Mouse (Mus musculus) neural tube, embryonic 14.5 days (tissue): Measurements from ENCODE around the gene Extl1. TPM values are rescaled to one million over a fixed set of nuclear protein-coding genes. Genes with fewer than 3 reads are reported as not detected.
"Not testable (repeated sequence)": the region's sequence is repeated elsewhere in the genome, so short reads cannot be mapped to it uniquely, and the experiment has no call there.

ENCODE experiments used
- ATAC-seq: fragments of 200-750 bp; cut with Nextera tagmentation; 2 replicates; pipeline ENCODE4 v1.8.0; 2017; ENCODE audit warnings: low read depth, mild to moderate bottlenecking, moderate TSS enrichment, moderate library complexity
- H3K27ac ChIP-seq: fragments of 300-500 bp; sonication (generic); 2 replicates; pipeline ENCODE4 v1.5.1; 2014; ENCODE audit warnings: low read depth, mild to moderate bottlenecking, control low read depth, low read length, moderate library complexity, mixed read lengths
- H3K27me3 ChIP-seq: fragments of 300-500 bp; sonication (generic); 2 replicates; pipeline ENCODE4 v1.6.1; 2014; ENCODE audit warnings: low read length; ENCODE audit not compliant: control insufficient read depth, insufficient read depth
- H3K36me3 ChIP-seq: fragments of 300-500 bp; sonication (generic); 2 replicates; pipeline ENCODE4 v1.6.1; 2014; ENCODE audit warnings: low read length, mixed read lengths; ENCODE audit not compliant: control insufficient read depth, insufficient read depth
- H3K4me1 ChIP-seq: fragments of 300-500 bp; sonication (generic); 2 replicates; pipeline ENCODE4 v1.6.1; 2014; ENCODE audit warnings: low read length; ENCODE audit not compliant: control insufficient read depth, insufficient read depth
- H3K4me2 ChIP-seq: fragments of 300-500 bp; sonication (generic); 2 replicates; pipeline ENCODE4 v1.6.1; 2014; ENCODE audit warnings: mild to moderate bottlenecking, low read depth, low read length, control low read depth
- H3K4me3 ChIP-seq: fragments of 300-500 bp; sonication (generic); 2 replicates; pipeline ENCODE4 v1.5.1; 2014; ENCODE audit warnings: low read depth, low read length, control low read depth, mixed read lengths
- H3K9ac ChIP-seq: fragments of 300-500 bp; sonication (generic); replicated peaks from 2 replicates; pipeline ENCODE4 v1.6.1; 2014; ENCODE audit warnings: low read depth, mild to moderate bottlenecking, control low read depth, low read length, mixed read lengths
- H3K9me3 ChIP-seq: fragments of 300-500 bp; sonication (generic); 2 replicates; pipeline ENCODE4 v1.6.1; 2016; ENCODE audit warnings: low read length; ENCODE audit not compliant: control insufficient read depth
- WGBS: fragments of 180-500 bp; shearing (Covaris S2); extraction: QIAGEN DNeasy Blood & Tissue Kit; methylation state at CpG from one replicate; pipeline ENCODE4 v1.1.7; 2014; 5-methylcytosine and 5-hydroxymethylcytosine counted together
- polyA plus RNA-seq: library from polyadenylated mRNA; unstranded; fragments of >200 nt; fragmentation: Nextera tagmentation; extraction: Ambion mirVana; gene quantifications from 2 replicates; pipeline ENCODE4 v1.2.1, GENCODE M21; 2014

Extl1 gene
- polyA plus RNA-seq, 1 experiment from 2014 or later, result 0.31 TPM

GRCm38 (mm10) chr4:134350641-134351040, 33.0 kb downstream of the Extl1 start:
- no peak for ATAC-seq
- no peak overlapping the region for H3K4me3 ChIP-seq
- no peaks in the 10 kb centered on the region for H3K9me3 ChIP-seq
- H3K27me3 ChIP-seq, result no peaks in the 10 kb centered on the region
- no peaks in the 10 kb centered on the region for H3K4me1 ChIP-seq
- H3K36me3 ChIP-seq, result no peaks in the 10 kb centered on the region
- no peak overlapping the region for H3K9ac ChIP-seq
- 91% methylated on average over 6 of the region's 6 CpGs for WGBS
- no peak overlapping the region for H3K27ac ChIP-seq
- H3K4me2 ChIP-seq, result no peak overlapping the region

- Histone ChIP-seq H3K9ac (no peak overlapping the region), H3K9me3 (no peaks in the 10 kb centered on the region), H3K4me3 (no peak overlapping the region), H3K27ac (no peak overlapping the region), H3K27me3 (no peaks in the 10 kb centered on the region), H3K4me1 (no peaks in the 10 kb centered on the region), H3K36me3 (no peaks in the 10 kb centered on the region), H3K4me2 (no peak overlapping the region)
- ATAC-seq, result no peak
- WGBS, result 90% methylated on average over 7 of the region's 7 CpGs
Measured at GRCm38 (mm10) chr4:134349829-134350228, 33.8 kb downstream of the Extl1 start.

- Histone ChIP-seq H3K9me3 (no peaks in the 10 kb centered on the region), H3K36me3 (no peaks in the 10 kb centered on the region), H3K4me3 (no peak overlapping the region), H3K27me3 (peaks cover 4% of the 10 kb centered on the region; the same call in 1 of the 2 replicates), H3K27ac (no peak overlapping the region), H3K4me1 (no peaks in the 10 kb centered on the region), H3K9ac (no peak overlapping the region), H3K4me2 (no peak overlapping the region)
- WGBS, result 86% methylated on average over 5 of the region's 5 CpGs
- no peak for ATAC-seq
Measured at GRCm38 (mm10) chr4:134348545-134348944, 35.1 kb downstream of the Extl1 start.

GRCm38 (mm10) chr4:134348078-134348477, 35.6 kb downstream of the Extl1 start:
- Histone ChIP-seq H3K4me2 (no peak overlapping the region), H3K27ac (no peak overlapping the region), H3K36me3 (no peaks in the 10 kb centered on the region), H3K27me3 (peaks cover 9% of the 10 kb centered on the region), H3K4me3 (no peak overlapping the region), H3K4me1 (0 out of 2 replicates have a peak, but pooled peaks cover under 1% of the 10 kb centered on the region), H3K9ac (no peak overlapping the region), H3K9me3 (no peaks in the 10 kb centered on the region)
- WGBS, result 72% methylated on average over 11 of the region's 11 CpGs
- ATAC-seq, result no peak

- Histone ChIP-seq H3K36me3 (no peaks in the 10 kb centered on the region), H3K27me3 (peaks cover 17% of the 10 kb centered on the region), H3K4me1 (0 out of 2 replicates have a peak, but pooled peaks cover 3% of the 10 kb centered on the region), H3K9ac (no peak overlapping the region), H3K9me3 (no peaks in the 10 kb centered on the region), H3K4me3 (no peak overlapping the region), H3K27ac (no peak overlapping the region), H3K4me2 (no peak overlapping the region)
- ATAC-seq, result no peak
- 92% methylated on average over 15 of the region's 15 CpGs for WGBS
Measured at GRCm38 (mm10) chr4:134345802-134346201, 37.8 kb downstream of the Extl1 start.

GRCm38 (mm10) chr4:134344620-134345019, 39.0 kb downstream of the Extl1 start:
- WGBS, result 34% methylated on average over 3 of the region's 3 CpGs
- Histone ChIP-seq H3K4me1 (0 out of 2 replicates have a peak, but pooled peaks cover 3% of the 10 kb centered on the region), H3K4me3 (no peak overlapping the region)

GRCm38 (mm10) chr4:134343071-134344031, 40.3 kb downstream of the Extl1 start, which contains the start of gene Slc30a2:
Slc30a2 (plus strand) TSS chr4:134343181.
- peaks cover 17% of the 10 kb centered on the region for H3K27me3 ChIP-seq

More at GRCm38 (mm10) chr4:134344620-134345019, 39.0 kb downstream of the Extl1 start:
- Histone ChIP-seq H3K36me3 (no peaks in the 10 kb centered on the region), H3K9ac (no peak overlapping the region), H3K27ac (no peak overlapping the region), H3K4me2 (no peak overlapping the region), H3K27me3 (peaks cover 17% of the 10 kb centered on the region), H3K9me3 (no peaks in the 10 kb centered on the region)
- ATAC-seq, result no peak

GRCm38 (mm10) chr4:134342213-134342779, 41.4 kb downstream of the Extl1 start:
- Histone ChIP-seq H3K9me3 (no peaks in the 10 kb centered on the region), H3K4me1 (0 out of 2 replicates have a peak, but pooled peaks cover 3% of the 10 kb centered on the region), H3K27me3 (peaks cover 17% of the 10 kb centered on the region), H3K27ac (no peak overlapping the region), H3K4me2 (no peak overlapping the region), H3K9ac (no peak overlapping the region), H3K4me3 (no peak overlapping the region), H3K36me3 (no peaks in the 10 kb centered on the region)
- 36% methylated on average over 11 of the region's 11 CpGs for WGBS
- no peak for ATAC-seq

More at GRCm38 (mm10) chr4:134343071-134344031, 40.3 kb downstream of the Extl1 start, which contains the start of gene Slc30a2:
- Histone ChIP-seq H3K27ac (no peak within 1 kb of the TSS), H3K4me1 (0 out of 2 replicates have a peak, but pooled peaks cover 3% of the 10 kb centered on the region), H3K9ac (no peak within 1 kb of the TSS), H3K36me3 (no peaks in the 10 kb centered on the region), H3K9me3 (no peaks in the 10 kb centered on the region), H3K4me3 (peak within 1 kb of the TSS; percentile 0; the same call in 1 of the 2 replicates), H3K4me2 (0 out of 2 replicates have a peak within 1 kb of the TSS, but pooled peaks have one; percentile 1)
- no peak for ATAC-seq
- 2% methylated on average over 58 of the region's 61 CpGs for WGBS

GRCm38 (mm10) chr4:134341231-134341630, 42.4 kb downstream of the Extl1 start:
- not testable (repeated sequence) for H3K36me3 ChIP-seq, H3K27ac ChIP-seq, H3K4me1 ChIP-seq, H3K9me3 ChIP-seq, ATAC-seq, H3K4me3 ChIP-seq, H3K9ac ChIP-seq, H3K4me2 ChIP-seq
- peaks cover 17% of the 10 kb centered on the region for H3K27me3 ChIP-seq
- 62% methylated on average over 6 of the region's 6 CpGs for WGBS
